ENCODE assay signal across 10 mouse cellular contexts in genomic region chr5:13125757-13126156, GRCm38 (mm10). TPM values are rescaled to one million over a fixed set of nuclear protein-coding genes. Genes with fewer than 3 reads are reported as not detected.
DNase-seq lines count a peak whose midpoint lies in the region; ATAC-seq lines count a peak whose summit lies in the region.
"Had no signal": no experiment of that assay in that cellular context is flagged by ENCODE, and none has a peak within 500 bp of the region (broad histone marks: within the 10 kb centered on the region; RNA-seq: fewer than 3 reads in every experiment).

No protein-coding gene starts in this region.

- no peak overlapping the region for H3K4me2 ChIP-seq in forebrain, embryonic 11.5 days (ENCODE audit: low read depth, low read length, severe bottlenecking)
- H3K4me2 ChIP-seq in midbrain, embryonic 11.5 days = no peak overlapping the region
- H3K4me2 ChIP-seq: heart, embryonic 15.5 days had no signal

- H3K4me1 ChIP-seq in forebrain, embryonic 10.5 days = peaks cover 13% of the 10 kb centered on the region
- H3K4me1 ChIP-seq in forebrain, embryonic 11.5 days (replicated peaks; ENCODE audit: control insufficient read depth, insufficient read depth, low read length) = no peaks in the 10 kb centered on the region
- no peaks in the 10 kb centered on the region for H3K4me1 ChIP-seq in midbrain, embryonic 10.5 days
- no peaks in the 10 kb centered on the region for H3K4me1 ChIP-seq in midbrain, embryonic 11.5 days (ENCODE audit: control insufficient read depth, insufficient read depth, low read length)
- H3K4me1 ChIP-seq: heart, embryonic 15.5 days had no signal

- peak overlapping the region; percentile 24 for H3K4me3 ChIP-seq in forebrain, embryonic 10.5 days
- no peak overlapping the region for H3K4me3 ChIP-seq in forebrain, embryonic 11.5 days (ENCODE audit: low read depth, low read length)
- H3K4me3 ChIP-seq in midbrain, embryonic 10.5 days = no peak overlapping the region
- no peak overlapping the region for H3K4me3 ChIP-seq in midbrain, embryonic 11.5 days (ENCODE audit: low read depth, low read length)
- H3K4me3 ChIP-seq: heart, embryonic 15.5 days had no signal

- peak overlapping the region; percentile 65 for H3K27ac ChIP-seq in forebrain, embryonic 10.5 days
- H3K27ac ChIP-seq in forebrain, embryonic 11.5 days (ENCODE audit: low read depth, low read length) = no peak overlapping the region
- 0 out of 2 replicates have a peak overlapping the region, but pooled peaks have one; percentile 34 for H3K27ac ChIP-seq in midbrain, embryonic 10.5 days (replicated peaks)
- H3K27ac ChIP-seq in midbrain, embryonic 11.5 days (ENCODE audit: low read depth, low read length) = no peak overlapping the region
- H3K27ac ChIP-seq: heart, embryonic 15.5 days; liver, embryonic 14.5 days had no signal

- H3K36me3 ChIP-seq in forebrain, embryonic 10.5 days (replicated peaks) = no peaks in the 10 kb centered on the region
- no peaks in the 10 kb centered on the region for H3K36me3 ChIP-seq in forebrain, embryonic 11.5 days (ENCODE audit: control insufficient read depth, insufficient read depth, low read length)
- no peaks in the 10 kb centered on the region for H3K36me3 ChIP-seq in midbrain, embryonic 10.5 days
- H3K36me3 ChIP-seq in midbrain, embryonic 11.5 days (ENCODE audit: control insufficient read depth, insufficient read depth, low read length) = no peaks in the 10 kb centered on the region
- H3K36me3 ChIP-seq: heart, embryonic 15.5 days had no signal

- H3K9ac ChIP-seq in forebrain, embryonic 11.5 days (ENCODE audit: low read length) = no peak overlapping the region
- H3K9ac ChIP-seq in midbrain, embryonic 11.5 days (ENCODE audit: low read length) = no peak overlapping the region
- H3K9ac ChIP-seq: heart, embryonic 15.5 days; liver, embryonic 14.5 days had no signal

- DNase-seq in forebrain, embryonic 10.5 days (ENCODE audit: extremely low spot score, low spot score) = no peak
- DNase-seq in forebrain, embryonic 11.5 days (ENCODE audit: low spot score) = no peak
- peak; percentile 12 for DNase-seq in midbrain, embryonic 10.5 days (ENCODE audit: low spot score)
- no peak for DNase-seq in midbrain, embryonic 11.5 days (ENCODE audit: low spot score, missing footprints)
- DNase-seq in mesoderm, embryonic 11.5 days (ENCODE audit: low read depth, low spot score) = peak; percentile 35
- DNase-seq in adrenal gland, adult (ENCODE audit: inconsistent age in 2 of 2, low spot score in 1 of 2) = no peak
- no peak for DNase-seq in natural killer cell, adult 2 months (ENCODE audit: low spot score in 2 of 2)
- no peak for DNase-seq in heart, postnatal 36 days

- H3K9me3 ChIP-seq in forebrain, embryonic 10.5 days = no peaks in the 10 kb centered on the region
- H3K9me3 ChIP-seq in forebrain, embryonic 11.5 days (ENCODE audit: control insufficient read depth, low read length) = no peaks in the 10 kb centered on the region
- no peaks in the 10 kb centered on the region for H3K9me3 ChIP-seq in midbrain, embryonic 10.5 days (replicated peaks)
- no peaks in the 10 kb centered on the region for H3K9me3 ChIP-seq in midbrain, embryonic 11.5 days (ENCODE audit: control insufficient read depth, low read length)
- H3K9me3 ChIP-seq: heart, embryonic 15.5 days had no signal

- no peak for ATAC-seq in forebrain, embryonic 11.5 days (replicated peaks; ENCODE audit: low FRiP score)
- ATAC-seq in midbrain, embryonic 11.5 days (ENCODE audit: low FRiP score) = no peak

- no peaks in the 10 kb centered on the region for H3K27me3 ChIP-seq in forebrain, embryonic 10.5 days (ENCODE audit: poor library complexity, severe bottlenecking)
- no peaks in the 10 kb centered on the region for H3K27me3 ChIP-seq in forebrain, embryonic 11.5 days (ENCODE audit: control insufficient read depth, insufficient read depth, low read length)
- H3K27me3 ChIP-seq in midbrain, embryonic 10.5 days (ENCODE audit: low read depth, poor library complexity, severe bottlenecking) = no peaks in the 10 kb centered on the region
- no peaks in the 10 kb centered on the region for H3K27me3 ChIP-seq in midbrain, embryonic 11.5 days (ENCODE audit: control insufficient read depth, insufficient read depth, low read length)
- H3K27me3 ChIP-seq: heart, embryonic 15.5 days had no signal

- intact Hi-C loops in heart, postnatal 36 days (cut with DNase I) = loop anchor here (5.0 kb wide), 1 partner anchor 563 kb away; no protein-coding TSS in a partner anchor

- 61% methylated on average over 9 of the region's 9 CpGs for WGBS in forebrain, embryonic 10.5 days
- WGBS in forebrain, embryonic 11.5 days = 63% methylated on average over 9 of the region's 9 CpGs
- WGBS in midbrain, embryonic 10.5 days = 69% methylated on average over 9 of the region's 9 CpGs
- WGBS in midbrain, embryonic 11.5 days = 64% methylated on average over 9 of the region's 9 CpGs

RNA-seq across cellular contexts. Expression of gene Sema3a, which starts 0.5 kb away (rescaled TPM):
- 14.9 and 15.7 TPM in 2 replicates for polyA plus RNA-seq in forebrain, embryonic 10.5 days (2016; fragmentation: Nextera tagmentation; extraction: Ambion mirVana)
- polyA plus RNA-seq in forebrain, embryonic 11.5 days (2014; fragmentation: Nextera tagmentation; extraction: Ambion mirVana) = 19.4 and 20.3 TPM in 2 replicates
- polyA plus RNA-seq in midbrain, embryonic 10.5 days (2016; fragmentation: Nextera tagmentation; extraction: Ambion mirVana) = 15.8 and 16.7 TPM in 2 replicates
- polyA plus RNA-seq in midbrain, embryonic 11.5 days (2014; fragmentation: Nextera tagmentation; extraction: Ambion mirVana) = 9.8 and 10.4 TPM in 2 replicates
- 1 to 10 TPM; 1.8 to 2.2 TPM for total RNA-seq in heart, postnatal 36 days (2021)

Comparison
In these comparisons a context has a peak if more than half of its experiments do, and no peak if none do; other contexts are left out.
1. DNase-seq: peak in midbrain, embryonic 10.5 days (single experiment) and mesoderm, embryonic 11.5 days (single experiment); none in forebrain, embryonic 10.5 days (single experiment), forebrain, embryonic 11.5 days (single experiment), midbrain, embryonic 11.5 days (single experiment), adrenal gland, adult (0 of 2), natural killer cell, adult 2 months (0 of 2) and heart, postnatal 36 days (0 of 2).
2. H3K27ac ChIP-seq: peak in forebrain, embryonic 10.5 days (single experiment) and midbrain, embryonic 10.5 days (single experiment); none in forebrain, embryonic 11.5 days (single experiment) and midbrain, embryonic 11.5 days (single experiment).